ENCODE assay signal across 15 mouse cellular contexts in the genomic region with DNA sequence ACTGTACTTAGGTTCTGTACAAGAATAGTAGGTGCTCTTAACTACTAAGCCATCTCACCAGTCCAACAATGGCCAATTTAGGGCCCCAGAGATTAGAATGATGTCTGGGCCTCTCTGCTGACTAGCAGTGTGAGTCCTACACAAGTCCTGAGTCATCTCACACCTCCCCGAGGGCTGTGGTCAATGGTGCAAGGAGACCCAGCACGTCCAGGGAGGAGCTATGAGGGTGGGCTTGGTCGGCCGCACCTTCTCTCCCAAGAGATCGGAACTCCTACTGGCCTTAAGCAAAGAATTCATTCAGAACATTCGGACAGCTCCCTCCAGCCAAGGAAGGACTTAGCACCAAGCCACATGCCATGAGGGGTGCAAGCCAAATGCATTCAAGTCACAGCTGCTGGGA. TPM values are rescaled to one million over a fixed set of nuclear protein-coding genes. Genes with fewer than 3 reads are reported as not detected.
DNase-seq lines count a peak whose midpoint lies in the region; ATAC-seq lines count a peak whose summit lies in the region.
"Had no signal": no experiment of that assay in that cellular context is flagged by ENCODE, and none has a peak within 500 bp of the region (broad histone marks: within the 10 kb centered on the region; RNA-seq: fewer than 3 reads in every experiment).

No protein-coding gene starts in this region.

- H3K36me3 ChIP-seq in liver, embryonic 12.5 days: no peaks in the 10 kb centered on the region
- H3K36me3 ChIP-seq: embryonic facial prominence, embryonic 15.5 days had no signal

- no peaks in the 10 kb centered on the region for H3K9me3 ChIP-seq in liver, embryonic 12.5 days (replicated peaks)
- H3K9me3 ChIP-seq: embryonic facial prominence, embryonic 15.5 days; forebrain, embryonic 13.5 days had no signal

- no peak for ATAC-seq in liver, embryonic 12.5 days
- no peak for ATAC-seq in megakaryocyte-erythroid progenitor cell, adult 5-6 weeks (replicated peaks; ENCODE audit: low FRiP score, low TSS enrichment, poor library complexity, severe bottlenecking)
- ATAC-seq: forebrain, embryonic 13.5 days had no signal

- peak overlapping the region; percentile 93 for H3K27ac ChIP-seq in liver, embryonic 12.5 days
- H3K27ac ChIP-seq: embryonic facial prominence, embryonic 15.5 days; forebrain, embryonic 13.5 days; kidney, postnatal 0 days had no signal

- WGBS in liver, embryonic 12.5 days (ENCODE audit: insufficient replicate concordance): 54% methylated on average over 6 of the region's 6 CpGs

- H3K4me1 ChIP-seq in liver, embryonic 12.5 days: peaks cover 99% of the 10 kb centered on the region

- 0 out of 2 replicates have a peak overlapping the region, but pooled peaks have one; percentile 4 for H3K4me2 ChIP-seq in liver, embryonic 12.5 days
- H3K4me2 ChIP-seq: embryonic facial prominence, embryonic 15.5 days; forebrain, embryonic 13.5 days; lung, embryonic 14.5 days had no signal

- DNase-seq in adrenal gland, adult 2 months: peak; percentile 16
- no peak for DNase-seq in adrenal gland, postnatal 14 days
- DNase-seq in kidney, postnatal 4 days: peak; percentile 13 to 38
- DNase-seq in kidney, adult 11 months: no peak
- DNase-seq in 3T3-L1 (ENCODE audit: low read depth, low spot score): peak; percentile 47
- no peak for DNase-seq in frontal cortex, postnatal 36 days (ENCODE audit: low spot score in 2 of 2)
- DNase-seq: B cell, adult 2 months; cerebellum, adult 18-20 months; lung, embryonic 14.5 days; right cerebral cortex, adult 18-20 months had no signal

- no peaks in the 10 kb centered on the region for H3K27me3 ChIP-seq in liver, embryonic 12.5 days (replicated peaks)
- H3K27me3 ChIP-seq: embryonic facial prominence, embryonic 15.5 days; forebrain, embryonic 13.5 days had no signal

- no peak overlapping the region for H3K4me3 ChIP-seq in liver, embryonic 12.5 days
- H3K4me3 ChIP-seq: embryonic facial prominence, embryonic 15.5 days; forebrain, embryonic 13.5 days had no signal

- no peak overlapping the region for H3K9ac ChIP-seq in liver, embryonic 12.5 days
- H3K9ac ChIP-seq: embryonic facial prominence, embryonic 15.5 days; forebrain, embryonic 13.5 days; lung, embryonic 14.5 days had no signal

RNA-seq across cellular contexts. Expression of a gene that starts 36.4 kb away (rescaled TPM):
- 10 to 100 TPM; 53.6 to 87.6 TPM for total RNA-seq in adrenal gland, adult 2 months (2021)
- polyA plus RNA-seq in adrenal gland, adult 2 months (2012; rRNA removed): 159 and 170 TPM in 2 replicates
- total RNA-seq in adrenal gland, postnatal 14 days (2021): 73.8 and 85.4 TPM in 2 replicates
- 19.5 and 20.0 TPM in 2 replicates for polyA plus RNA-seq in liver, embryonic 12.5 days (2016; fragmentation: Nextera tagmentation; extraction: Ambion mirVana)
- 136 and 142 TPM in 2 replicates for total RNA-seq in megakaryocyte-erythroid progenitor cell, adult 5-6 weeks (2014; fragmentation: Nextera tagmentation)
- 97.7 and 143 TPM in 2 replicates for total RNA-seq in megakaryocyte-erythroid progenitor cell, adult 5-6 weeks (2017)

Comparison
In these comparisons a context has a peak if more than half of its experiments do, and no peak if none do; other contexts are left out.
1. DNase-seq: peak in adrenal gland, adult 2 months (single experiment), kidney, postnatal 4 days (2 of 2) and 3T3-L1 (single experiment); none in adrenal gland, postnatal 14 days (single experiment), kidney, adult 11 months (single experiment) and frontal cortex, postnatal 36 days (0 of 2).